Mouse (Mus musculus) kidney, postnatal 10 days (tissue): ENCODE results near the gene Rgr.
"Not testable (repeated sequence)": the region's sequence is repeated elsewhere in the genome, so short reads cannot be mapped to it uniquely, and the experiment has no call there.

Experiments used
- DNase-seq: peaks from one replicate; pipeline ENCODE4 v3.0.0; 2021; ENCODE audit warnings: mixed read lengths

The Rgr gene

DNA sequence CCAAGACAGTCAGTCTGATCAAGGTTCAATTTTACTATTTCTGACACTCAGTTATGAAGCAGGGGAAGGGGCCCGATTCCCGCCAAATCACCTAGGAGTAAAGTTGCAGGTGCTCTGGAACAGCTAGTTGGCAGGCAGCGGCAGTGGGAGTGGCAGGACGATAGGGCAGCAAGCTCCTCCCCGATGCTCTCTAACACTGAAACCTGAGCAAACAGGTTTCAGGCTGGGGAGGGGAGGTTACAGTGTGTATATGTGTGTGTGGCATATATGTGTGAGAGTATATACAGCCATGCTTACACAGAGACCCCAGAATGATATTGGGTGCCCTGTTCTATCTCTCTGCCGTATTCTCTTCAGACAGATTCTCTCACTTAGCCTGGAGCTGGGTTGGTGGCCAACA, 48.0 kb downstream of the Rgr start:
- not testable (repeated sequence) for DNase-seq

DNA sequence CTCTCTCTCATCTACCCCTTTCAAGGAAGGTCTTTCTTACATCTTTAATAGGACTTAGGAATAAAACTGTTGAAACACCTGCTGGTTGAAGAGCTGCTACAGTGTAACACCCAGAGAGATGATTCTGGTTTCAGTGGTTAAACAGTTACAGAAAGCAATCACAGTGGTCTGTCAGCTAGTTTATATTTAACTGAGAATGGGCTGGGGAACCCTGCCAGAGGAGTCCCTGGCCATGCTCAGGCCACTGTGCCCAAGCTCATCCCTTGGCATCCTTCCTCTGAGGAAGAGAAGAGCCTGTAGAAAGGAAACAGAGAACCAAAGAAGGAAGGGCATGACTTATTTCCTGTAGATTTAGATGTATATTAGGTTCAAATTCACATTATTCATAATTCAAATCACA, 59.0 kb downstream of the Rgr start:
- DNase-seq = peak; percentile 54

GRCm38 (mm10) chr14:36985693-36986092, 63.1 kb downstream of the Rgr start:
- no peak for DNase-seq
